Mouse (Mus musculus): ENCODE data around the gene Plekhs1. TPM values are rescaled to one million over a fixed set of nuclear protein-coding genes. Genes with fewer than 3 reads are reported as not detected.

Gene Plekhs1
- polyA plus RNA-seq, 1 experiment from 2014 or later, result 0.90 TPM

DNA sequence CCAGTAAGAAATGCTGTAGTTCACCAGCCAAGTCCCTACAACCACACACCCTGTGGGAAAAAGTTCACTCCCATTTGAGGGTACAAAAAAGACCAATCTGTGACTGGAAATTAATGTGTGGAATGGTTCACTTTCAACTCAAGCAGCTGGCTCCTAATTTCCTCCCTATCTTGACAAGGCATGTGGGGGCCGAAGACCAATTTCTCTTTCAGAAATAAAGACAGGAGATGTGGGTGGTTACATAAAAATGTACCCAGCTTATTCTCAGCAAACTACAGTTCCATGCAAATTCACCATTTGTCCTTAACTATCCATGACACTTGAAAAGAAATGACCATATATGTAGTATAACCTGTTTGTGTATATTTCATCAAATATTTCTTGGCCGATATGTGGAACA lies 9.0 kb upstream of the Plekhs1 start:
- no peak overlapping the region for H3K4me2 ChIP-seq (replicated peaks; ENCODE audit: low read depth, low read length)
- H3K9me3 ChIP-seq (ENCODE audit: low read length), result no peaks in the 10 kb centered on the region
- WGBS, result 79% methylated on average over 2 of the region's 2 CpGs
- no peak overlapping the region for H3K9ac ChIP-seq (replicated peaks; ENCODE audit: low read length)
- no peak overlapping the region for H3K27ac ChIP-seq (ENCODE audit: low read length)
- ATAC-seq (ENCODE audit: low FRiP score, low TSS enrichment), result no peak
- no peaks in the 10 kb centered on the region for H3K27me3 ChIP-seq (ENCODE audit: insufficient read depth, low read length)
- H3K4me1 ChIP-seq (ENCODE audit: insufficient read depth, low read length), result peaks cover 10% of the 10 kb centered on the region; the same call in 1 of the 2 replicates
- H3K4me3 ChIP-seq (ENCODE audit: low read length), result no peak overlapping the region
- no peaks in the 10 kb centered on the region for H3K36me3 ChIP-seq (ENCODE audit: insufficient read depth, low read length)

DNA sequence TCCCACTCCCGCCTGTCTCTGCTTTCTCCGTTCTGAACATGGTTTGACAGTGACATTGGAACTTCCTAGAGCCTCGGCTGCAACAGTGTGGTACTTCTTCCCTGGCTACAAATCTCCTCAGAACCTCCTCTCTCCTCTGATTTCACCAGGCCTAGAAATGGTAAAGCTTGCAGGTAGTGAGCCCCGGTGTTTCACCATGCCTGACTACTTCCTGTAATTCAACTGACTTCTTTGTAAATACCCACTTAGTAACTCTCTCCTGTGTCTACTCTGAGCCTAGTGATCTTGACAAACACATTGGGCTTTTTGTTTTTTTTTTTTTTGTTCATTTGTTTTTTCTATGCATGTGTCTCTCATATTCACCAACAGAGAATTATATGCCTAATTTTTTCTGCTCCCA lies 6.6 kb upstream of the Plekhs1 start:
- Histone ChIP-seq H3K4me3 (ENCODE audit: low read length) (no peak overlapping the region), H3K9me3 (ENCODE audit: low read length) (no peaks in the 10 kb centered on the region), H3K4me2 (replicated peaks; ENCODE audit: low read depth, low read length) (no peak overlapping the region), H3K36me3 (ENCODE audit: insufficient read depth, low read length) (no peaks in the 10 kb centered on the region), H3K27ac (ENCODE audit: low read length) (no peak overlapping the region), H3K4me1 (ENCODE audit: insufficient read depth, low read length) (peaks cover 10% of the 10 kb centered on the region; the same call in 1 of the 2 replicates), H3K27me3 (ENCODE audit: insufficient read depth, low read length) (no peaks in the 10 kb centered on the region), H3K9ac (replicated peaks; ENCODE audit: low read length) (no peak overlapping the region)
- ATAC-seq (ENCODE audit: low FRiP score, low TSS enrichment), result no peak
- WGBS, result 49% methylated on average over 4 of the region's 4 CpGs

GRCm38 (mm10) chr19:56455369-56455768 lies 6.1 kb upstream of the Plekhs1 start:
- WGBS, result 19% methylated on average over 2 of the region's 2 CpGs
- H3K4me1 ChIP-seq (ENCODE audit: insufficient read depth, low read length), result peaks cover 10% of the 10 kb centered on the region; the same call in 1 of the 2 replicates
- no peak overlapping the region for H3K4me3 ChIP-seq (ENCODE audit: low read length)
- no peak for ATAC-seq (ENCODE audit: low FRiP score, low TSS enrichment)
- H3K27me3 ChIP-seq (ENCODE audit: insufficient read depth, low read length), result no peaks in the 10 kb centered on the region
- H3K4me2 ChIP-seq (replicated peaks; ENCODE audit: low read depth, low read length), result no peak overlapping the region
- H3K27ac ChIP-seq (ENCODE audit: low read length), result no peak overlapping the region
- no peak overlapping the region for H3K9ac ChIP-seq (replicated peaks; ENCODE audit: low read length)
- no peaks in the 10 kb centered on the region for H3K36me3 ChIP-seq (ENCODE audit: insufficient read depth, low read length)
- no peaks in the 10 kb centered on the region for H3K9me3 ChIP-seq (ENCODE audit: low read length)

DNA sequence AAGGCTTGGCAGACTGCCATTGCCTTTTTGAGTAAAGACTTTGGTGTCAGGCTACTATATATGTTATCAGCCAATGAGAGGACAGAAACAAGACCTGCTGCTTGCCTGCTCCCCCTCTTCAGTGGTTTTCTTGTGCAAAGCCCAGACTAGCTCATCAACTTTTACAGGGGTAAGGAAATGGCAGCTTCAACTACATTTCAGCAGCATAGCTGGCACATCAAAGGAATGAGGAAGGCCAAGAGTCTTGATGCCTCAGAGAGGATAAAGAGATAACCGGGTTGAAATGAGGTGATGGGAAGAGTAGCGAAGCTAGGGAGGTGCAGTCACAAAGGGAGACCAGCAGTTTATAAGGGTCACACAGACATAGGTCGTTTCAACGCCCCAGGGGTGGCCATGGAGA lies 3.9 kb upstream of the Plekhs1 start:
- 62% methylated on average over 4 of the region's 4 CpGs for WGBS
- Histone ChIP-seq H3K36me3 (ENCODE audit: insufficient read depth, low read length) (no peaks in the 10 kb centered on the region), H3K4me3 (ENCODE audit: low read length) (no peak overlapping the region), H3K4me2 (replicated peaks; ENCODE audit: low read depth, low read length) (no peak overlapping the region), H3K9ac (replicated peaks; ENCODE audit: low read length) (no peak overlapping the region), H3K27ac (ENCODE audit: low read length) (no peak overlapping the region), H3K9me3 (ENCODE audit: low read length) (no peaks in the 10 kb centered on the region), H3K4me1 (ENCODE audit: insufficient read depth, low read length) (peaks cover 3% of the 10 kb centered on the region; the same call in 1 of the 2 replicates), H3K27me3 (ENCODE audit: insufficient read depth, low read length) (no peaks in the 10 kb centered on the region)
- no peak for ATAC-seq (ENCODE audit: low FRiP score, low TSS enrichment)

- Histone ChIP-seq H3K27me3 (ENCODE audit: insufficient read depth, low read length) (no peaks in the 10 kb centered on the region), H3K4me3 (ENCODE audit: low read length) (no peak overlapping the region), H3K4me1 (ENCODE audit: insufficient read depth, low read length) (peaks cover 3% of the 10 kb centered on the region; the same call in 1 of the 2 replicates), H3K9ac (replicated peaks; ENCODE audit: low read length) (no peak overlapping the region), H3K27ac (ENCODE audit: low read length) (no peak overlapping the region), H3K9me3 (ENCODE audit: low read length) (no peaks in the 10 kb centered on the region), H3K4me2 (replicated peaks; ENCODE audit: low read depth, low read length) (no peak overlapping the region), H3K36me3 (ENCODE audit: insufficient read depth, low read length) (no peaks in the 10 kb centered on the region)
- no peak for ATAC-seq (ENCODE audit: low FRiP score, low TSS enrichment)
- 79% methylated on average over 10 of the region's 10 CpGs for WGBS
Observed at GRCm38 (mm10) chr19:56459154-56460050, 2.0 kb upstream of the Plekhs1 start.

DNA sequence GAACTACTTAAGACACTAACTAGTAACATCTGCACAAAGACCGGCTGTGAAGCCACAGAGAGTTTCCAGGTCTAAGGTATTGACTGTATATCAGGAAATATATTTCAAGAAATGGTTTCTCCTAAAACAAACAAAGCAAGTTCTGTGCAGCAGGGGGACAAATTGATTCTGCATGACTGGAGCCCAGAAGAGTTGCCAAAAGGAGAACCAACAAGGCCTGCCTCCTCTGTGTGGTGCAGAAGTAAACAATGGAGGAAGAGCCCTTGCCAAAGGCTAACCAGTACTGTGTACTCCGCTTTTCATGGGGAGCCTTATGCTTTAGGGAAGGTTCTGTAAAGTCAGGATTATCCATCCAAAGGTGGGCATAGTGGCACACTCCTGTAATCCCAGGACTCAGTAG lies 1.2 kb upstream of the Plekhs1 start:
- Histone ChIP-seq H3K27ac (ENCODE audit: low read length) (no peak overlapping the region), H3K9ac (replicated peaks; ENCODE audit: low read length) (no peak overlapping the region), H3K4me1 (ENCODE audit: insufficient read depth, low read length) (peaks cover 3% of the 10 kb centered on the region; the same call in 1 of the 2 replicates), H3K4me3 (ENCODE audit: low read length) (no peak overlapping the region), H3K9me3 (ENCODE audit: low read length) (no peaks in the 10 kb centered on the region), H3K36me3 (ENCODE audit: insufficient read depth, low read length) (no peaks in the 10 kb centered on the region), H3K4me2 (replicated peaks; ENCODE audit: low read depth, low read length) (no peak overlapping the region), H3K27me3 (ENCODE audit: insufficient read depth, low read length) (no peaks in the 10 kb centered on the region)
- no peak for ATAC-seq (ENCODE audit: low FRiP score, low TSS enrichment)
- 77% methylated on average over 2 of the region's 2 CpGs for WGBS

GRCm38 (mm10) chr19:56462786-56463185 lies 1.3 kb downstream of the Plekhs1 start:
- H3K36me3 ChIP-seq (ENCODE audit: insufficient read depth, low read length), result no peaks in the 10 kb centered on the region
- H3K9me3 ChIP-seq (ENCODE audit: low read length), result no peaks in the 10 kb centered on the region
- H3K27ac ChIP-seq (ENCODE audit: low read length), result no peak overlapping the region
- ATAC-seq (ENCODE audit: low FRiP score, low TSS enrichment), result no peak
- H3K4me3 ChIP-seq (ENCODE audit: low read length), result no peak overlapping the region
- 70% methylated on average over 4 of the region's 4 CpGs for WGBS
- no peaks in the 10 kb centered on the region for H3K27me3 ChIP-seq (ENCODE audit: insufficient read depth, low read length)
- H3K4me2 ChIP-seq (replicated peaks; ENCODE audit: low read depth, low read length), result no peak overlapping the region
- no peak overlapping the region for H3K9ac ChIP-seq (replicated peaks; ENCODE audit: low read length)
- H3K4me1 ChIP-seq (ENCODE audit: insufficient read depth, low read length), result no peaks in the 10 kb centered on the region

DNA sequence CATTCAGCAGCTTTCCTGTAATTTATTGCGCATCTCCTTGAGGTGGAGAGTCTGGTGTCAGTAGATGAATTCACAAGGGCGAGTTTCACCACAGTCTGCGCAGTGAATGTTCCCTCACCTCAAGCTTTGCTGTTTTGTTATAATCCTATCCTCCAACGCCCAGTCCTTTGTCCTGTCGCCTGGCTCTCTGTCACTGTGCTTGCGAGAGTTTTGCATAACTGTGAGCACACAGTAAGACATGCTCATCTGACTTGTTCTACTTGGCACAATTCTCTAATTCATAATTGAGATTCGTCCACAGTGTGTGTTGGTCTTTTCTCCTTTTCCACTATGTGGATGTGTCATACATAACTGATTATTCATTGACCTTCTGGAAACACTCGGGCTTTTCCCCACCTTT lies 5.0 kb downstream of the Plekhs1 start:
- Histone ChIP-seq H3K27ac (ENCODE audit: low read length) (no peak overlapping the region), H3K9me3 (ENCODE audit: low read length) (no peaks in the 10 kb centered on the region), H3K27me3 (ENCODE audit: insufficient read depth, low read length) (no peaks in the 10 kb centered on the region), H3K36me3 (ENCODE audit: insufficient read depth, low read length) (no peaks in the 10 kb centered on the region), H3K4me2 (replicated peaks; ENCODE audit: low read depth, low read length) (no peak overlapping the region), H3K4me1 (ENCODE audit: insufficient read depth, low read length) (no peaks in the 10 kb centered on the region), H3K9ac (replicated peaks; ENCODE audit: low read length) (no peak overlapping the region), H3K4me3 (ENCODE audit: low read length) (no peak overlapping the region)
- no peak for ATAC-seq (ENCODE audit: low FRiP score, low TSS enrichment)
- WGBS, result 84% methylated on average over 8 of the region's 8 CpGs

DNA sequence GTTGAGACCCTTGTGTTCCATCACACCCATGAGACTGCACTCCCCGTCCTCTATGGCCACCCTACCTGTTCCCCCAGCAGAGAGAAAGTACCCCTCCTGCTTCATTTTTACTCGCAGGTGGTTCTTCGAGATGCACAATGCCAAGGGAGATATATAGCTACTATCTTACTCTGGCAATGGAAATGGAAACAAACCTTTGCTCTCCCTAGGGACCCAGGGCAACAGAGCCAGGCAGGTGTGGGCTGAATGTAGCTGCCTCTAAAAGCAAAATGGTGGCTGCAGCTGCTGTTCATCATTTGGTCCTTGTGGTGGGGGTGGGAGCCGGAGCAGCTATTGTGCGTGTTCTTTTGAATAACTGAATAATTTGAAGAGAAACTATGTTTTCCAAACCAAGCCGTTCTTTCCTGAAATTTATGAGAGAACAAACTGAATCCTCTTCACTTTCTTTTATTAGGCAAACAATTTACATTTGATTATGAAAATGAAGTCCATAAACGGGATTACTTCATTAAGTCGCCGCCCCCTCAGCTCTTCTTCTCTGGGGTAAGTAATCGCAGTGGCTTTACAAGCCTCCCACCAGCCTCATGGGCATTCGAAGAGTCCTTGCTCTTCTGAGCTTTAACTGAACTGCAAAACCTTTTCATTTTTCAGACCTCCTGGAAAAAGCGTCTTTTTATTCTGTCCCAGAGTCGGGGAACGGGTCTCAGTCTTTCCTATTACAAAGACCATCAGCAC lies 9.0 kb downstream of the Plekhs1 start:
- no peak for ATAC-seq (ENCODE audit: low FRiP score, low TSS enrichment)
- Histone ChIP-seq H3K36me3 (ENCODE audit: insufficient read depth, low read length) (no peaks in the 10 kb centered on the region), H3K27ac (ENCODE audit: low read length) (no peak overlapping the region), H3K4me2 (replicated peaks; ENCODE audit: low read depth, low read length) (no peak overlapping the region), H3K4me3 (ENCODE audit: low read length) (no peak overlapping the region), H3K9ac (replicated peaks; ENCODE audit: low read length) (no peak overlapping the region), H3K27me3 (ENCODE audit: insufficient read depth, low read length) (0 out of 2 replicates have a peak, but pooled peaks cover 3% of the 10 kb centered on the region), H3K9me3 (ENCODE audit: low read length) (no peaks in the 10 kb centered on the region), H3K4me1 (ENCODE audit: insufficient read depth, low read length) (no peaks in the 10 kb centered on the region)
- 85% methylated on average over 14 of the region's 14 CpGs for WGBS

- Histone ChIP-seq H3K4me2 (replicated peaks; ENCODE audit: low read depth, low read length) (no peak overlapping the region), H3K27me3 (ENCODE audit: insufficient read depth, low read length) (0 out of 2 replicates have a peak, but pooled peaks cover 3% of the 10 kb centered on the region), H3K4me3 (ENCODE audit: low read length) (no peak overlapping the region), H3K4me1 (ENCODE audit: insufficient read depth, low read length) (no peaks in the 10 kb centered on the region), H3K9ac (replicated peaks; ENCODE audit: low read length) (no peak overlapping the region), H3K36me3 (ENCODE audit: insufficient read depth, low read length) (no peaks in the 10 kb centered on the region), H3K9me3 (ENCODE audit: low read length) (no peaks in the 10 kb centered on the region), H3K27ac (ENCODE audit: low read length) (no peak overlapping the region)
- ATAC-seq (ENCODE audit: low FRiP score, low TSS enrichment), result no peak
- 91% methylated on average over 10 of the region's 10 CpGs for WGBS
Observed at GRCm38 (mm10) chr19:56471934-56472333, 10.5 kb downstream of the Plekhs1 start.
